Mouse (Mus musculus): Measurements from ENCODE around the gene Osbpl6. TPM values are rescaled to one million over a fixed set of nuclear protein-coding genes. Genes with fewer than 3 reads are reported as not detected.

Gene Osbpl6
- polyA plus RNA-seq, 1 experiment, result 0.20 TPM

GRCm38 (mm10) chr2:76555852-76556558 is 149.7 kb downstream of the Osbpl6 start:
- H3K4me1 ChIP-seq (ENCODE audit: control insufficient read depth, insufficient read depth, low read length), result no peaks in the 10 kb centered on the region
- no peaks in the 10 kb centered on the region for H3K27me3 ChIP-seq (ENCODE audit: control insufficient read depth, insufficient read depth, low read length)
- H3K4me3 ChIP-seq (ENCODE audit: control insufficient read depth, low read depth, low read length), result no peak overlapping the region
- no peaks in the 10 kb centered on the region for H3K36me3 ChIP-seq (ENCODE audit: control insufficient read depth, insufficient read depth, low read length)
- TF ChIP-seq POLR2A (IDR thresholded peaks at IDR 0.05; ENCODE audit: control insufficient read depth, low read depth, low read length), result no peak
- no peak for TF ChIP-seq CTCF (IDR thresholded peaks at IDR 0.05; ENCODE audit: control insufficient read depth, insufficient read depth, insufficient replicate concordance, low read depth, low read length)
- no peak overlapping the region for H3K27ac ChIP-seq (ENCODE audit: control insufficient read depth, insufficient read depth, low read depth, low read length)

- no peak for TF ChIP-seq POLR2A (IDR thresholded peaks at IDR 0.05; ENCODE audit: control insufficient read depth, low read depth, low read length)
- H3K27me3 ChIP-seq (ENCODE audit: control insufficient read depth, insufficient read depth, low read length), result no peaks in the 10 kb centered on the region
- no peaks in the 10 kb centered on the region for H3K36me3 ChIP-seq (ENCODE audit: control insufficient read depth, insufficient read depth, low read length)
- H3K4me3 ChIP-seq (ENCODE audit: control insufficient read depth, low read depth, low read length), result no peak overlapping the region
- no peaks in the 10 kb centered on the region for H3K4me1 ChIP-seq (ENCODE audit: control insufficient read depth, insufficient read depth, low read length)
- no peak overlapping the region for H3K27ac ChIP-seq (ENCODE audit: control insufficient read depth, insufficient read depth, low read depth, low read length)
Observed at GRCm38 (mm10) chr2:76560146-76560545, 153.8 kb downstream of the Osbpl6 start.

- no peaks in the 10 kb centered on the region for H3K36me3 ChIP-seq (ENCODE audit: control insufficient read depth, insufficient read depth, low read length)
- no peak overlapping the region for H3K27ac ChIP-seq (ENCODE audit: control insufficient read depth, insufficient read depth, low read depth, low read length)
- H3K27me3 ChIP-seq (ENCODE audit: control insufficient read depth, insufficient read depth, low read length), result no peaks in the 10 kb centered on the region
- TF ChIP-seq CTCF (IDR thresholded peaks at IDR 0.05; ENCODE audit: control insufficient read depth, insufficient read depth, insufficient replicate concordance, low read depth, low read length), result no peak
- TF ChIP-seq POLR2A (IDR thresholded peaks at IDR 0.05; ENCODE audit: control insufficient read depth, low read depth, low read length), result no peak
- H3K4me1 ChIP-seq (ENCODE audit: control insufficient read depth, insufficient read depth, low read length), result no peaks in the 10 kb centered on the region
- no peak overlapping the region for H3K4me3 ChIP-seq (ENCODE audit: control insufficient read depth, low read depth, low read length)
Observed at GRCm38 (mm10) chr2:76563862-76564261, 157.6 kb downstream of the Osbpl6 start.

GRCm38 (mm10) chr2:76566933-76567551 is 160.7 kb downstream of the Osbpl6 start:
- Histone ChIP-seq H3K4me3 (ENCODE audit: control insufficient read depth, low read depth, low read length) (no peak overlapping the region), H3K27me3 (ENCODE audit: control insufficient read depth, insufficient read depth, low read length) (no peaks in the 10 kb centered on the region), H3K36me3 (ENCODE audit: control insufficient read depth, insufficient read depth, low read length) (no peaks in the 10 kb centered on the region), H3K4me1 (ENCODE audit: control insufficient read depth, insufficient read depth, low read length) (no peaks in the 10 kb centered on the region), H3K27ac (ENCODE audit: control insufficient read depth, insufficient read depth, low read depth, low read length) (no peak overlapping the region)
- no peak for TF ChIP-seq CTCF (IDR thresholded peaks at IDR 0.05; ENCODE audit: control insufficient read depth, insufficient read depth, insufficient replicate concordance, low read depth, low read length)
- TF ChIP-seq POLR2A (IDR thresholded peaks at IDR 0.05; ENCODE audit: control insufficient read depth, low read depth, low read length), result no peak

GRCm38 (mm10) chr2:76571543-76571942 is 165.2 kb downstream of the Osbpl6 start:
- Histone ChIP-seq H3K27ac (ENCODE audit: control insufficient read depth, insufficient read depth, low read depth, low read length) (no peak overlapping the region), H3K4me1 (ENCODE audit: control insufficient read depth, insufficient read depth, low read length) (no peaks in the 10 kb centered on the region), H3K4me3 (ENCODE audit: control insufficient read depth, low read depth, low read length) (no peak overlapping the region), H3K36me3 (ENCODE audit: control insufficient read depth, insufficient read depth, low read length) (no peaks in the 10 kb centered on the region), H3K27me3 (ENCODE audit: control insufficient read depth, insufficient read depth, low read length) (no peaks in the 10 kb centered on the region)
- TF ChIP-seq CTCF (IDR thresholded peaks at IDR 0.05; ENCODE audit: control insufficient read depth, insufficient read depth, insufficient replicate concordance, low read depth, low read length), result no peak
- no peak for TF ChIP-seq POLR2A (IDR thresholded peaks at IDR 0.05; ENCODE audit: control insufficient read depth, low read depth, low read length)

- H3K27ac ChIP-seq (ENCODE audit: control insufficient read depth, insufficient read depth, low read depth, low read length), result no peak overlapping the region
- no peaks in the 10 kb centered on the region for H3K4me1 ChIP-seq (ENCODE audit: control insufficient read depth, insufficient read depth, low read length)
- no peak overlapping the region for H3K4me3 ChIP-seq (ENCODE audit: control insufficient read depth, low read depth, low read length)
- TF ChIP-seq CTCF (IDR thresholded peaks at IDR 0.05; ENCODE audit: control insufficient read depth, insufficient read depth, insufficient replicate concordance, low read depth, low read length), result no peak
- TF ChIP-seq POLR2A (IDR thresholded peaks at IDR 0.05; ENCODE audit: control insufficient read depth, low read depth, low read length), result no peak
- no peaks in the 10 kb centered on the region for H3K36me3 ChIP-seq (ENCODE audit: control insufficient read depth, insufficient read depth, low read length)
- no peaks in the 10 kb centered on the region for H3K27me3 ChIP-seq (ENCODE audit: control insufficient read depth, insufficient read depth, low read length)
Observed at GRCm38 (mm10) chr2:76578911-76579310, 172.6 kb downstream of the Osbpl6 start.

GRCm38 (mm10) chr2:76585090-76585489 is 178.8 kb downstream of the Osbpl6 start:
- no peak overlapping the region for H3K27ac ChIP-seq (ENCODE audit: control insufficient read depth, insufficient read depth, low read depth, low read length)
- TF ChIP-seq CTCF (IDR thresholded peaks at IDR 0.05; ENCODE audit: control insufficient read depth, insufficient read depth, insufficient replicate concordance, low read depth, low read length), result peak; percentile 90
- TF ChIP-seq POLR2A (IDR thresholded peaks at IDR 0.05; ENCODE audit: control insufficient read depth, low read depth, low read length), result no peak
- H3K4me1 ChIP-seq (ENCODE audit: control insufficient read depth, insufficient read depth, low read length), result no peaks in the 10 kb centered on the region
- H3K27me3 ChIP-seq (ENCODE audit: control insufficient read depth, insufficient read depth, low read length), result no peaks in the 10 kb centered on the region
- H3K4me3 ChIP-seq (ENCODE audit: control insufficient read depth, low read depth, low read length), result peak overlapping the region; percentile 48
- H3K36me3 ChIP-seq (ENCODE audit: control insufficient read depth, insufficient read depth, low read length), result no peaks in the 10 kb centered on the region

Data from testis, adult 2 months (tissue).